Mouse (Mus musculus) MEL (cell line): ENCODE measurements around the gene Zbtb1. TPM values are rescaled to one million over a fixed set of nuclear protein-coding genes. Genes with fewer than 3 reads are reported as not detected.

Experiments used
- DNase-seq: peaks from one replicate; pipeline ENCODE4 v3.0.0; 2011; ENCODE audit warnings: low read depth, low spot score
- H3K27ac ChIP-seq: 2 replicates; pipeline ENCODE4 v1.5.1; 2012; ENCODE audit warnings: low read depth, mild to moderate bottlenecking, control low read depth, low read length, moderate library complexity; ENCODE audit not compliant: control insufficient read depth
- H3K27me3 ChIP-seq, 2 experiments: fragments of 150-350 bp in 1 of 2; sonication (generic) in 1 of 2; 2 replicates each; pipeline ENCODE4 v1.6.1; 2012; ENCODE audit warnings: low read length in 2 of 2, mild to moderate bottlenecking in 2 of 2, improper control_type of control experiment in 1 of 2, moderate library complexity in 1 of 2; ENCODE audit not compliant: insufficient read depth in 2 of 2, control insufficient read depth in 1 of 2
- H3K36me3 ChIP-seq, 2 experiments: 2 replicates each; pipeline ENCODE4 v1.6.1; 2012 to 2014; ENCODE audit warnings: low read length in 2 of 2, improper control_type of control experiment in 1 of 2, inconsistent platforms in 1 of 2, mild to moderate bottlenecking in 1 of 2; ENCODE audit not compliant: insufficient read depth in 2 of 2, control insufficient read depth in 1 of 2
- H3K4me1 ChIP-seq, 2 experiments: fragments of 150-350 bp in 1 of 2; sonication (generic) in 1 of 2; 2 replicates each; pipeline ENCODE4 v1.6.1; 2012; ENCODE audit warnings: low read length in 2 of 2, improper control_type of control experiment in 1 of 2, mild to moderate bottlenecking in 1 of 2; ENCODE audit not compliant: insufficient read depth in 2 of 2, control insufficient read depth in 1 of 2
- H3K4me3 ChIP-seq, 2 experiments: fragments of 150-350 bp in 1 of 2; sonication (generic) in 1 of 2; 2 replicates each; pipeline ENCODE4 v1.5.1; 2012; ENCODE audit warnings: low read depth in 2 of 2, low read length in 2 of 2, mild to moderate bottlenecking in 2 of 2, moderate library complexity in 2 of 2, control low read depth in 1 of 2, improper control_type of control experiment in 1 of 2; ENCODE audit not compliant: control insufficient read depth in 1 of 2, insufficient read depth in 1 of 2
- H3K79me2 ChIP-seq: 2 replicates; pipeline ENCODE4 v1.6.1; 2012; ENCODE audit warnings: mild to moderate bottlenecking, low read length, moderate library complexity; ENCODE audit not compliant: control insufficient read depth, poor library complexity, insufficient read depth
- H3K9ac ChIP-seq: 2 replicates; pipeline ENCODE4 v1.6.1; 2012; ENCODE audit warnings: low read depth, mild to moderate bottlenecking, control low read depth, low read length, moderate library complexity; ENCODE audit not compliant: control insufficient read depth, poor library complexity, severe bottlenecking
- H3K9me3 ChIP-seq: fragments of 150-350 bp; sonication (generic); replicated peaks from 2 replicates; pipeline ENCODE4 v1.6.1; 2012; ENCODE audit warnings: mild to moderate bottlenecking, low read length, improper control_type of control experiment, moderate library complexity; ENCODE audit not compliant: insufficient read depth
- BHLHE40 ChIP-seq: IDR thresholded peaks from 2 replicates; pipeline ENCODE4 v1.6.1; 2012; ENCODE audit warnings: low read depth, mild to moderate bottlenecking, inconsistent platforms, low read length, improper control_type of control experiment, borderline replicate concordance
- CHD1 ChIP-seq: IDR thresholded peaks from 2 replicates; pipeline ENCODE4 v1.6.1; 2012; ENCODE audit warnings: low read depth, mild to moderate bottlenecking, inconsistent platforms, low read length, improper control_type of control experiment
- CTCF ChIP-seq, 3 experiments: IDR thresholded peaks in 2 of 3; conservative IDR thresholded peaks in 1 of 3; 2 replicates each; pipeline ENCODE4 v1.5.1; 2011 to 2012; ENCODE audit warnings: low read length in 3 of 3, low read depth in 2 of 3, mild to moderate bottlenecking in 2 of 3, improper control_type of control experiment in 1 of 3, inconsistent platforms in 1 of 3, mixed read lengths in 1 of 3, moderate library complexity in 1 of 3; ENCODE audit not compliant: control insufficient read depth in 1 of 3, insufficient read depth in 1 of 3, poor library complexity in 1 of 3, severe bottlenecking in 1 of 3
- EP300 ChIP-seq, 2 experiments: IDR thresholded peaks; 2 replicates each; pipeline ENCODE4 v1.6.1; 2011; ENCODE audit warnings: improper control_type of control experiment in 2 of 2, low read length in 2 of 2, low read depth in 1 of 2, mild to moderate bottlenecking in 1 of 2
- ETS1 ChIP-seq: IDR thresholded peaks from 2 replicates; pipeline ENCODE4 v1.6.1; 2012; ENCODE audit warnings: low read depth, mild to moderate bottlenecking, inconsistent platforms, low read length, improper control_type of control experiment, moderate library complexity
- GABPA ChIP-seq: IDR thresholded peaks from 2 replicates; pipeline ENCODE4 v1.6.1; 2012; ENCODE audit warnings: low read depth, mild to moderate bottlenecking, inconsistent platforms, low read length, improper control_type of control experiment, moderate library complexity
- GATA1 ChIP-seq: IDR thresholded peaks from 2 replicates; pipeline ENCODE4 v1.6.1; 2011; ENCODE audit warnings: low read depth, low read length, improper control_type of control experiment
- HCFC1 ChIP-seq: IDR thresholded peaks from 2 replicates; pipeline ENCODE4 v1.6.1; 2012; ENCODE audit warnings: low read depth, mild to moderate bottlenecking, inconsistent platforms, low read length, improper control_type of control experiment, moderate library complexity
- JUND ChIP-seq: IDR thresholded peaks from 2 replicates; pipeline ENCODE4 v1.6.1; 2011; ENCODE audit warnings: low read depth, mild to moderate bottlenecking, improper control_type of control experiment, low read length
- KAT2A ChIP-seq: conservative IDR thresholded peaks from 2 replicates; pipeline ENCODE4 v1.6.1; 2012; ENCODE audit warnings: low read depth, low read length, improper control_type of control experiment, inconsistent platforms
- MAFK ChIP-seq: IDR thresholded peaks from 2 replicates; pipeline ENCODE4 v1.6.1; 2011; ENCODE audit warnings: low read depth, mild to moderate bottlenecking, low read length, improper control_type of control experiment, borderline replicate concordance
- MAZ ChIP-seq: IDR thresholded peaks from 2 replicates; pipeline ENCODE4 v1.6.1; 2012; ENCODE audit warnings: low read depth, mild to moderate bottlenecking, inconsistent platforms, low read length, improper control_type of control experiment
- MEF2A ChIP-seq: IDR thresholded peaks from 2 replicates; pipeline ENCODE4 v1.6.1; 2014; ENCODE audit warnings: low read depth, mild to moderate bottlenecking, inconsistent platforms, low read length, improper control_type of control experiment; ENCODE audit not compliant: poor library complexity, insufficient replicate concordance, severe bottlenecking; ENCODE audit errors: extremely low read depth
- MYC ChIP-seq: IDR thresholded peaks from 2 replicates; pipeline ENCODE4 v1.6.1; 2011; ENCODE audit warnings: low read depth, mild to moderate bottlenecking, low read length, improper control_type of control experiment, moderate library complexity
- RAD21 ChIP-seq: IDR thresholded peaks from 2 replicates; pipeline ENCODE4 v1.6.1; 2011; ENCODE audit warnings: mild to moderate bottlenecking, low read depth, low read length, improper control_type of control experiment
- RCOR1 ChIP-seq: IDR thresholded peaks from 2 replicates; pipeline ENCODE4 v1.6.1; 2012; ENCODE audit warnings: low read depth, mild to moderate bottlenecking, inconsistent platforms, low read length, improper control_type of control experiment
- SIN3A ChIP-seq: IDR thresholded peaks from 2 replicates; pipeline ENCODE4 v1.6.1; 2012; ENCODE audit warnings: low read length, improper control_type of control experiment, inconsistent platforms
- SMC3 ChIP-seq: IDR thresholded peaks from 2 replicates; pipeline ENCODE4 v1.6.1; 2011; ENCODE audit warnings: low read depth, low read length, improper control_type of control experiment
- TBP ChIP-seq: IDR thresholded peaks from 2 replicates; pipeline ENCODE4 v1.8.0; 2011; ENCODE audit warnings: low read depth, low read length, improper control_type of control experiment
- USF2 ChIP-seq, 2 experiments: IDR thresholded peaks; 2 replicates each; pipeline ENCODE4 v1.6.1; 2011 to 2012; ENCODE audit warnings: improper control_type of control experiment in 2 of 2, low read length in 2 of 2, borderline replicate concordance in 1 of 2, inconsistent platforms in 1 of 2, low read depth in 1 of 2, mild to moderate bottlenecking in 1 of 2; ENCODE audit not compliant: insufficient read depth in 1 of 2
- ZNF384 ChIP-seq: IDR thresholded peaks from 2 replicates; pipeline ENCODE4 v1.6.1; 2012; ENCODE audit warnings: low read depth, mild to moderate bottlenecking, inconsistent platforms, low read length, improper control_type of control experiment
- polyA plus RNA-seq, 2 experiments: library from polyadenylated mRNA; stranded (reverse) in 1 of 2; unstranded in 1 of 2; fragments of >175 nt in 1 of 2; fragments of >200 nt in 1 of 2; gene quantifications; 2 replicates each; pipeline versions ENCODE4 v1.2.1 to v1.2.4; 2012; ENCODE audit warnings: low replicate concordance in 2 of 2, low read depth in 1 of 2; ENCODE audit not compliant: insufficient read length in 2 of 2, insufficient read depth in 1 of 2, missing spikeins in 1 of 2
- total RNA-seq: library from RNA; depleted of rRNA; stranded (reverse); fragments of 300-350 nt; gene quantifications from 2 replicates; pipeline ENCODE4 v1.2.3, GENCODE M21; 2012

Gene Zbtb1
- total and polyA plus RNA-seq, 3 experiments, result 5.1 to 7.0 TPM; not detected in 1

DNA sequence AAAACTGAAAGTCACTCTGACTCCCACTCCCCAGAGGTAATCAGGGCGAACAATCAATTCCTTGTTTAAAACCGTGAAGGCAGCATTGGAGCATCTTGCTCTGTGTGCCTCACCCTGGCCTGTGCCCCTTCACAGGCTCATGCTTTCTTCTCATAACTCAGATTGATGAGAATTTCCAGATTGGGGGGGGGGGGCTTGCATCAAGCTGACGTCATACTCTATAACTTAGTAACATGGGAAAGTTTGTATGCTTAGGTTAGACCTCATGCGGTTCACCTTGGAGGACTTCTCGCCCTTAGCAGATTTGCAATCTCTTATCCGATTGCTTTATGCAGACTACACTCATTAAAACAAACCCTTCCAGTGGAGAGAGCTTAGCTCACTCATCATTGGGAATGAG, 3.9 kb downstream of the Zbtb1 start:
- Histone ChIP-seq H3K79me2 (peaks cover 88% of the 10 kb centered on the region), H3K4me3 (no peak overlapping the region), H3K27ac (no peak overlapping the region), H3K27me3 (no peaks in the 10 kb centered on the region), H3K4me1 (peaks cover 17 to 43% of the 10 kb centered on the region in 2 experiments)
- TF ChIP-seq MAZ (no peak), RCOR1 (no peak), EP300 (IDR thresholded peaks at IDR 0.05; ENCODE audit: low read depth in 1 of 2, low read length in 2 of 2) (no peak), ZNF384 (no peak), GABPA (no peak), HCFC1 (no peak), MYC (no peak), GATA1 (no peak), RAD21 (no peak), KAT2A (no peak), TBP (no peak), CTCF (IDR thresholded peaks at IDR 0.05 in 2 of 3, conservative IDR thresholded peaks at IDR 0.05 in 1 of 3; ENCODE audit: control insufficient read depth in 1 of 3, insufficient read depth in 1 of 3, low read depth in 2 of 3, low read length in 3 of 3, poor library complexity in 1 of 3, severe bottlenecking in 1 of 3) (no peak), SMC3 (no peak), USF2 (IDR thresholded peaks at IDR 0.05; ENCODE audit: borderline replicate concordance in 1 of 2, insufficient read depth in 1 of 2, low read depth in 1 of 2, low read length in 2 of 2) (no peak), BHLHE40 (no peak), MEF2A (no peak), MAFK (no peak), JUND (no peak), CHD1 (no peak)
- TF ChIP-seq, all 39 proteins: peak for 0
- DNase-seq, result no peak
- no peaks in the 10 kb centered on the region for H3K9me3 ChIP-seq
- H3K9ac ChIP-seq, result no peak overlapping the region
- peaks cover 3 to 52% of the 10 kb centered on the region in 2 experiments for H3K36me3 ChIP-seq

DNA sequence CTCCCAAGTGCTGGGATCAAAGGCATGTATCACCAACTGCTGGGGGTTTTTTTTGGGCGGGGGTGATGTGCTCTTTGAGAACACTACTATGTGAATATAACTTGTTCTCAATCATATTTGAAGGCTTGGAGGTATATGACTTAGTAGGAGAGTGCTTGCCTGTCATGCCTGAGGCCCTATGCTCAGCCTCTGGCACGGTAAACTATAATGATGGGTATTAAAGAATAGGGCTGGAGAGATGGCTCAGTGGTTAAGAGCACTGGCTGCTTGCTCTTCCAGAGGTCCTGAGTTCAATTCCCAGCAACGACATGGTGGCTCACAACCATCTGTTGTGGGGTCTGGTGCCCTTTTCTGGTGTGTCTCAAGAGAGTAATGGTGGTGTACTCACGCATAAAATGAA, 4.8 kb downstream of the Zbtb1 start:
- Histone ChIP-seq H3K27me3 (no peaks in the 10 kb centered on the region), H3K79me2 (peaks cover 87% of the 10 kb centered on the region), H3K27ac (peak overlapping the region; percentile 40), H3K9ac (peak overlapping the region; percentile 3; the same call in 1 of the 2 replicates), H3K4me3 (no peak overlapping the region; a peak in 1 of 4 replicates), H3K36me3 (peaks cover 3 to 52% of the 10 kb centered on the region in 2 experiments), H3K9me3 (no peaks in the 10 kb centered on the region), H3K4me1 (peaks cover 17 to 43% of the 10 kb centered on the region in 2 experiments)
- DNase-seq, result no peak
- TF ChIP-seq SIN3A, result no peak
- peak; percentile 81 for TF ChIP-seq TBP
- TF ChIP-seq CHD1, result no peak
- no peak for TF ChIP-seq ETS1
